Mouse (Mus musculus): ENCODE measurements around the gene Themis2. TPM values are rescaled to one million over a fixed set of nuclear protein-coding genes. Genes with fewer than 3 reads are reported as not detected.
"Not testable (repeated sequence)": the region's sequence is repeated elsewhere in the genome, so short reads cannot be mapped to it uniquely, and the experiment has no call there.

The Themis2 gene
- polyA plus RNA-seq, 1 experiment: not detected

DNA sequence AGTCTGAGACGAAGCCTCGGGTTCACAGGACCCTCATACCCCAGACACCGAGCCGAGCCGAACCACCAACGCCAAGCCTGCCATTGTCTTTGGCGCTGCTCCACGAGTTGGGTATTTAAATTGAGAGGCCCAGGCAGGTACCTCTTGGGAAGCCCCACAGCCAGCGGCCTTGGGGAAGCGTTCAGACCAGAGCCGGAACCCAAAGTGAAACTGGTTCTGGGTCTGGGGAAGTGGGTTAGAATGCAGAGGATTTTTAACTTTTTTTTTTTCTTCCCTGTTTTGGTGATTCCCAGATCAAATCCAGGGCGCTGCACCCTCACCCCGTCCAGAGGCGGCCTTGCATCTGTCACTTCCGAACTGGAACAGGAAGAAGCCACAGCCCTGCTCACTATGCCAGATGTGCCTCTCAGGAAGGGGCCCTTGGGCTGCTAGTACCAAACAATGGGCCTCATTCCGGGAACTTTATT is 6.0 kb upstream of the Themis2 start:
- WGBS: 73% methylated on average over 16 of the region's 16 CpGs
- H3K4me1 ChIP-seq (ENCODE audit: control insufficient read depth, insufficient read depth, low read length): no peaks in the 10 kb centered on the region
- H3K27ac ChIP-seq (ENCODE audit: insufficient read depth, low read depth, low read length): no peak overlapping the region
- no peak for TF ChIP-seq CTCF (IDR thresholded peaks at IDR 0.05; ENCODE audit: insufficient read depth, low read depth, low read length)
- TF ChIP-seq POLR2A (IDR thresholded peaks at IDR 0.05; ENCODE audit: insufficient read depth, low read depth, low read length): no peak
- no peak overlapping the region for H3K4me3 ChIP-seq (ENCODE audit: insufficient read depth, low read depth, low read length)

- 93% methylated on average over 18 of the region's 18 CpGs for WGBS
- no peak overlapping the region for H3K4me3 ChIP-seq (ENCODE audit: insufficient read depth, low read depth, low read length)
- TF ChIP-seq CTCF (IDR thresholded peaks at IDR 0.05; ENCODE audit: insufficient read depth, low read depth, low read length) (no peak), POLR2A (IDR thresholded peaks at IDR 0.05; ENCODE audit: insufficient read depth, low read depth, low read length) (no peak)
- no peak overlapping the region for H3K27ac ChIP-seq (ENCODE audit: insufficient read depth, low read depth, low read length)
- no peaks in the 10 kb centered on the region for H3K4me1 ChIP-seq (ENCODE audit: control insufficient read depth, insufficient read depth, low read length)
Measured at GRCm38 (mm10) chr4:132801176-132802077, 5.2 kb upstream of the Themis2 start.

DNA sequence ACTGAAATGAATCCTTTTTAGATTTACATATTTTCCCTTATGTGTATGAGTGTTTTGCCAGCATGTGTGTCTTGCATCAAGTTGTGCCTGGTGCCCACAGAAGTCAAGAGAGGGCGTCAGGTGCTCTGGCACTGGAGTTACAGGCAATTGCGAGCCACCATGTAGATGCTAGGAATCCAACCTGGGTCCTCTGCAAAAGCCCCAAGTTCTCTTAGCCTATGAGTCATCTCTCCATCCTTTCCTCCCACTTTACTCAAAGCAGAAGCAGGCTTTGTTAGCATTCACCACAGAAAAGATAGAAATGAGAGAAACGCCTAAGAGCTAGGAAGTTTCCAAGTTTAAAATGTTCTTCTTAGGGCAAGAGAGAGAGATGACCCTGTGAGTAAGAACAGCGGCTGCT is 3.7 kb upstream of the Themis2 start:
- 70% methylated on average over 4 of the region's 4 CpGs for WGBS
- peaks cover 5% of the 10 kb centered on the region for H3K4me1 ChIP-seq (ENCODE audit: control insufficient read depth, insufficient read depth, low read length)
- no peak overlapping the region for H3K4me3 ChIP-seq (ENCODE audit: insufficient read depth, low read depth, low read length)
- H3K27ac ChIP-seq (ENCODE audit: insufficient read depth, low read depth, low read length): no peak overlapping the region
- TF ChIP-seq POLR2A (IDR thresholded peaks at IDR 0.05; ENCODE audit: insufficient read depth, low read depth, low read length) (no peak), CTCF (IDR thresholded peaks at IDR 0.05; ENCODE audit: insufficient read depth, low read depth, low read length) (no peak)

DNA sequence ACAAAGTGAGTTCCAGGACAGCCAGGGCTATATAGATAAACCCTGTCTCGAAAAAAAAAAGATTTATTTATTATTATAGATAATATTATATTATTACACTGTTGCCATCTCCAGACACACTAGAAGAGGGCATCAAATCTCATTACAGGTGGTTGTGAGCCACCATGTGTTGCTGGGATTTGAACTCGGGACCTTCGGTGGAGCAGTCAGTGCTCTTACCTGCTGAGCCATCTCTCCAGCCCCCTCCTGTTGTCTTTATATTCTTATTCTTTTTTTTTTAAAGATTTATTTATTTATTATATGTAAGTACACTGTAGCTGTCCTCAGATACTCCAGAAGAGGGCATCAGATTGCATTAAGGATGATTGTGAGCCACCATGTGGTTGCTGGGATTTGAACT is 2.5 kb upstream of the Themis2 start:
- not testable (repeated sequence) for H3K4me1 ChIP-seq (ENCODE audit: control insufficient read depth, insufficient read depth, low read length); H3K27ac ChIP-seq (ENCODE audit: insufficient read depth, low read depth, low read length); H3K4me3 ChIP-seq (ENCODE audit: insufficient read depth, low read depth, low read length)
- WGBS: 84% methylated on average over 3 of the region's 3 CpGs

DNA sequence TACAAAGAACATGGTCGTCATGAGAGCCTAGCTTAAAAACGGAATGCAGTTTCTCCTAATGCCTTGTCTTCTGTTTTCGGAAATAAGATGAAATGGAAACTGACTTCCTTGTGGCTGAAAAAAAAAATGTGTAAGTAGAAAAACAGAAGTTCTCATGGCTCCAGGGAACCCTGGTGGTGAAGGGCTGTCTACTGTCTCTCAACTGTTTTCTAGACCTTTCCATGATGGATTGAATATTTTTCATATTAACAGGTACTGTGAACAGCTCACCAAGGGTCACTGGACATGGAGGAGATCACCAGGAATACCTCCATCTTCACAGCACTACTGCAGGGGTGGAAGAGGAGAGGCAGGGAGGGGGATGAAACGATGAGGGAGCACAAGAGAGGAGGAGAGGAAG is 1.8 kb upstream of the Themis2 start:
- Histone ChIP-seq H3K4me3 (ENCODE audit: insufficient read depth, low read depth, low read length) (no peak overlapping the region), H3K27ac (ENCODE audit: insufficient read depth, low read depth, low read length) (no peak overlapping the region), H3K4me1 (ENCODE audit: control insufficient read depth, insufficient read depth, low read length) (peaks cover 5% of the 10 kb centered on the region)
- TF ChIP-seq CTCF (IDR thresholded peaks at IDR 0.05; ENCODE audit: insufficient read depth, low read depth, low read length) (no peak), POLR2A (IDR thresholded peaks at IDR 0.05; ENCODE audit: insufficient read depth, low read depth, low read length) (no peak)
- 66% methylated on average over 4 of the region's 4 CpGs for WGBS

- 84% methylated on average over 1 of the region's 1 CpGs for WGBS
- TF ChIP-seq POLR2A (IDR thresholded peaks at IDR 0.05; ENCODE audit: insufficient read depth, low read depth, low read length) (no peak), CTCF (IDR thresholded peaks at IDR 0.05; ENCODE audit: insufficient read depth, low read depth, low read length) (no peak)
- Histone ChIP-seq H3K4me3 (ENCODE audit: insufficient read depth, low read depth, low read length) (no peak overlapping the region), H3K4me1 (ENCODE audit: control insufficient read depth, insufficient read depth, low read length) (peaks cover 5% of the 10 kb centered on the region), H3K27ac (ENCODE audit: insufficient read depth, low read depth, low read length) (no peak overlapping the region)
Measured at GRCm38 (mm10) chr4:132797461-132797860, 1.3 kb upstream of the Themis2 start.

GRCm38 (mm10) chr4:132795171-132795570 is 1.0 kb downstream of the Themis2 start:
- WGBS: 68% methylated on average over 7 of the region's 7 CpGs
- H3K4me3 ChIP-seq (ENCODE audit: insufficient read depth, low read depth, low read length): no peak overlapping the region
- no peak for TF ChIP-seq POLR2A (IDR thresholded peaks at IDR 0.05; ENCODE audit: insufficient read depth, low read depth, low read length)
- no peak for TF ChIP-seq CTCF (IDR thresholded peaks at IDR 0.05; ENCODE audit: insufficient read depth, low read depth, low read length)
- H3K4me1 ChIP-seq (ENCODE audit: control insufficient read depth, insufficient read depth, low read length): peaks cover 5% of the 10 kb centered on the region
- H3K27ac ChIP-seq (ENCODE audit: insufficient read depth, low read depth, low read length): no peak overlapping the region

- Histone ChIP-seq H3K4me3 (ENCODE audit: insufficient read depth, low read depth, low read length) (no peak overlapping the region), H3K4me1 (ENCODE audit: control insufficient read depth, insufficient read depth, low read length) (peaks cover 5% of the 10 kb centered on the region), H3K27ac (ENCODE audit: insufficient read depth, low read depth, low read length) (no peak overlapping the region)
- no peak for TF ChIP-seq POLR2A (IDR thresholded peaks at IDR 0.05; ENCODE audit: insufficient read depth, low read depth, low read length)
- no peak for TF ChIP-seq CTCF (IDR thresholded peaks at IDR 0.05; ENCODE audit: insufficient read depth, low read depth, low read length)
- WGBS: 80% methylated on average over 8 of the region's 8 CpGs
Measured at GRCm38 (mm10) chr4:132794760-132795159, 1.4 kb downstream of the Themis2 start.

DNA sequence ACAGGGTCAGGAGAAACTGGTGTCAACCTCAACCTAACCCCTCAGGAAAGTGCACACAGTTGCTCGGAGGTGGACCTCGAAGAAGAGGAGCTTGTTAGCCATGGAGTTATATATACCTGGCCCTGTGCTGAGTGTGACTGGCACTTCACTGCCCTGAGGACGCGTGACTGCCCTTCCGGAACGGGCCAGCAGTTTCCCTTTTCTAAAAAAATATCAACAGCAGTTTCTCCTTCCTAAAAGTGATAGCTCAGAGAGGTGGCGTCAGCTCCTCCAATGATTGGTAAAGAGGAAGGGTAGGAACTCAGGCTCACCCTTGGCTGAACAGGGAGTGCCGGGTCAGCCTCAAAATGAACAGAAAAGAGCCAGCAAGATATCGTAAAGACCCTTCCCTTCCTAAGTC is 2.2 kb downstream of the Themis2 start:
- Histone ChIP-seq H3K27ac (ENCODE audit: insufficient read depth, low read depth, low read length) (no peak overlapping the region), H3K4me1 (ENCODE audit: control insufficient read depth, insufficient read depth, low read length) (peaks cover 5% of the 10 kb centered on the region), H3K4me3 (ENCODE audit: insufficient read depth, low read depth, low read length) (no peak overlapping the region)
- WGBS: 84% methylated on average over 9 of the region's 9 CpGs
- TF ChIP-seq POLR2A (IDR thresholded peaks at IDR 0.05; ENCODE audit: insufficient read depth, low read depth, low read length) (no peak), CTCF (IDR thresholded peaks at IDR 0.05; ENCODE audit: insufficient read depth, low read depth, low read length) (no peak)

GRCm38 (mm10) chr4:132793322-132794004 is 2.7 kb downstream of the Themis2 start:
- H3K27ac ChIP-seq (ENCODE audit: insufficient read depth, low read depth, low read length); H3K4me3 ChIP-seq (ENCODE audit: insufficient read depth, low read depth, low read length); H3K4me1 ChIP-seq (ENCODE audit: control insufficient read depth, insufficient read depth, low read length): not testable (repeated sequence)
- WGBS: 87% methylated on average over 9 of the region's 9 CpGs
